Mouse (Mus musculus): ENCODE results near the gene Dnaic1.

Gene Dnaic1

GRCm38 (mm10) chr4:41636882-41637635, 67.5 kb downstream of the Dnaic1 start:
- DNase-seq = no peak

DNA sequence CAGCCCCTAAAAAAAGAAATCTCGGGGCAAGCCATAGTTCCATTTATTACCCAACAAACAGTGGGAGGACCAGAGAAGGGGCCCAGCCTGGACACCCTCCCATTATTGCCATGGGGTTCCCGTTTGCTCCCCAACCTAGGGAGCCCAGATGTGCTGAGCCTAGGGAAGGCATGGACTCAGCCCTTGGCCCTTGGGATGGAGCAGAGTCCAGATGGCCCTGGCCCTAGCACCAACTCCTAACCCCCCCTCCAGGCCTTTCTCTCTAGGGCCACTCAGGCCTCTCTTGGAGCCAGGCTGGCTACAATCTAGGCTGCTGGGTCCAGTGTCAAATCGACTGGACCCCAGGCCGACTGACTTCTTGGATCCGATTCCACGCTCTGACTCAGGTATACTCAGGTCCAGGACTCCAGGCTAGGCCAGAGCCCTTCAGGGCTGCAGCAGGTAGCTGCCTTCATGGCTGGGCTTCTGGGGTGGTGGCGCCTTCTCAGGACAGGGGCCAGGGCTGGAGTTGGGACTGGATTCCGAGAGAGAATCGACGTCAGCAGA, 68.7 kb downstream of the Dnaic1 start:
- no peak for DNase-seq

- no peak for DNase-seq
Observed at GRCm38 (mm10) chr4:41638828-41639213, 69.2 kb downstream of the Dnaic1 start.

DNA sequence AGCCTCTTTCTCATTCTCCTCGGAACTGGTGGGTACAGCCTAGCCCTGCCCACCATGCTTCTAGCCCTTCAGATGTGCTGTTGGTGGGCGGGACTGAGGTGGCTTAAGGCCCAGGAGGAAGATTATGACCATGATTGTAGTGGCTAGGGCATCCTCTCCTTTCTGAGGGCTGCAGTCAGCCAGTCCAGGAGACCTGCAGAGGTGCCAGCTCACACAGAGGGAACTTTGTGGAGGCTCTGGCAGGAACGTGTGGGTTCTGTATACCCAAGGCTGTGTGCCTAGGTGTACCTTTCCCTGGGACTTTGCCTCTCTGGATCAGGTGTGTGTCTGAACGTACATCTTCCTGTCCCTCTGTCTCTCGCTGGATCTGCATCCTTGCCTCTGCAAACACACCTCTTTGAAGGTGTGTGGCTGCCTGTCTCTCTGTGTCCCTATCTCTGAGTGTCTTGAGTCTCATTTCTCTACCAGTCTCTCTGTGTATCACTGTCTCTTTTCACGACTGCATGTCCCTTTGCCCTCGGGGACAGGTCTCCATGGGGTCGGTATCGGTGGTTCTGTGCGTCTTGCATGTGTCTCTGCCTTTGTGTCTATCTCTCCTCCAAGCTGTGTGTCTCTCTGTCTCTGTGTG, 69.8 kb downstream of the Dnaic1 start:
- DNase-seq = no peak

DNA sequence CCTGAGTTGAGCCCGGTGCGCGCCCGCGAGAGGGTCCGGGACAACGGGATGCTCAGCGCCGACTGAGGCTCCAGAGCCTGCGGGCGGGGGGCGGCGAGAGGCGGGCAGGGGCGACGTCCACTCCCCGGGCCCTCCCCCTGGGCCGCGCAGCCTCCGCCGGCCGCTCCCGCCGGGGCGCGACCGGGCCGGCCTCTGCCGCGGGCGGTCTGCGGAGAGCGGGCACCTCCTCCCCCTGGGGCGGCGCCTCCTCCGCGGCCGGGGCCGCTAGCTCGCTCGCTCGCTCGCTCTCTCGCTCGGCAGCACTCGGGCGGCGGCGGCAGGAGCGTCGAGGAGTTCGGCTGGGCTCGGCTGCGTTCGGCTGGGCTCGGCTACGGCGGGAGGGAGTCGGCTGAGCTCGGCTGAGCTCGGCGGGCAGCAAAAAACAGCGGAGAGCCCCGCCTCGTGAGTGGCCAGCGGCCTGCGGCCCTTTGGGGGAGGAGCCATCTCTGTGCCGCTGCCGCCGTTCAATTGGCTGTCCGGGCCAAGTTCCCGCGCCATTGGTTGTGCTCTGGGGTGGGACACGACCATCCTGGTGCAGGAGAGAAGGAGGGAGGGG, 70.4 kb downstream of the Dnaic1 start, which contains the start of gene Enho:
Gene Enho (minus strand): TSS at position 412 of the 595 bp plus-strand sequence.
- DNase-seq = peak; percentile 97

GRCm38 (mm10) chr4:41641199-41641822, 71.7 kb downstream of the Dnaic1 start:
- DNase-seq = no peak

GRCm38 (mm10) chr4:41645488-41645887, 75.9 kb downstream of the Dnaic1 start:
- DNase-seq = peak; percentile 47

DNA sequence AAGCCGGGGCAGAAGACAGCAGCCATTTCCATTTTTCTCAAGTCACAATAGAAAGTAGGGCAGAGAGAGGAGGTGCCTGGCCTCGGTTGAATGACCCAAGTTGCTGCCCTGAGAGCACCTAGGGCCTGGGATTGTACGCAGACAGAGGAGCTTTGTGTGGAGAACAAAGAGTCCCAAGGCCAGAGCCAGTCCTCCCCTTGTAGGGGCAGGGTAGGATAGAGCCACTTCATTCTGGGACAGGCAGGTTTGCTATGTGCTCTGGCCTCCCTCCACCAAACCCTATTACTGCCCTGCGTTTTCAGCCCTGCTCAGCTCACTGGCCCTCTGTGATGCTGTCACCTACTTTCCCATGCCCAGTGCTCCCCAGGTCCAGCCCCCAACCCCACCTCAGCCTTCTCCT, 78.6 kb downstream of the Dnaic1 start:
- no peak for DNase-seq

DNA sequence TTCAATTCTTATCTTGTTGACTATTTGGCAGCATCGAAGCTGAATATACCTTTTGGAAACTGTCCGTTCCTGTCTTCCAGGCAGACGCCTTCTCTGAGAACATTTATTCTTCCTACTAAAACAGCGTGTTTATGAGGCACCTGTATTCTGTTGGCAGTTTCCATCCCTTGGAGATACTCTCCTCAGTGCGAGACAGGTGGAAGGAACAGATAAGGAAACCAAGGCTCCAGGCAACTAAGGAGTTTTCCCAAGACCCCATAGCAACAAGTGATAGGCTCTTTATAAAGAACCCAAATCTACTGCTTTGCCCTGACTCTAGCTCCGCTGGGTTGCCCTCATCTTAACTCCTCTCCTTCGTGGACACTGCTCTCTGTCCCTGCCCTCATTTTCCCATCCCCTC, 79.1 kb downstream of the Dnaic1 start:
- no peak for DNase-seq

DNA sequence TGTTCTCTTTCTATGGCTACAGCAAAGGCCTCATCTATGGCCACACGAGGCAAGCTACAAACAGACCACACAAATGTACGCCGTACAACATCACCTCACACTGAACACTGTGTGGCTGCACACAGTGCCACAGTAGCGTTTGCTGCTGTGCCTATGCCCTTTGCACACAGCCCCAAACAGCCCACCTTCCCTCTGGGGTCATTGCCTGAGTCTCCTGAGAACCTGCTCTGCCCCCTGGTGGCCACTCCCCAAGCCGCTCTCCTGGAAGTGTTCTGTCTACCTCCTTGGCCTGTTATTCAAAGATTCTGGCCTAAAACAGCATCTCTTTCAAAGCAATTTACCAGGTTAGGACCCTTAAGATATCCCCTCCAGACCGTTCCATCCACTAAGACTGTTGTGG, 83.7 kb downstream of the Dnaic1 start:
- peak; percentile 83 for DNase-seq

GRCm38 (mm10) chr4:41653730-41654129, 84.2 kb downstream of the Dnaic1 start:
- DNase-seq = no peak

DNA sequence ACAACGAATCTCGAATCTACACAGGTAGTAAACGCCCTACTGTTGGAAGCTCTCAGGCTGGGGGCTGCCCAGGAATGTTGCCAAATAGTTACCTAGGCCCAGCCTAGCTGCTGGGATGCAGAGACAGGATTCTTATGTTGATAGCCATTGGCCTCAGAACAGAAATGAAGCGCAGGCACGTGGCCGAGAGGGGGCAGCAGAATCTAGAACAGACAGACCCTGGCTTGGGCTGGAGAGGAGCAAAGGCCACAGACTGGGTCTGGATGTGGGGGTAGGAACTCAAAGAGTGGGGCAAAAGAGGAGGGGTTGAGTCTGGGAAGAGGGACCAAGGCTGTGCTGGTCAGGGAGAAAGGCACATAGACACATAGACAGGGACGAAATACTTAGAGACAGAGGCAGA, 84.6 kb downstream of the Dnaic1 start:
- peak; percentile 74 for DNase-seq

DNA sequence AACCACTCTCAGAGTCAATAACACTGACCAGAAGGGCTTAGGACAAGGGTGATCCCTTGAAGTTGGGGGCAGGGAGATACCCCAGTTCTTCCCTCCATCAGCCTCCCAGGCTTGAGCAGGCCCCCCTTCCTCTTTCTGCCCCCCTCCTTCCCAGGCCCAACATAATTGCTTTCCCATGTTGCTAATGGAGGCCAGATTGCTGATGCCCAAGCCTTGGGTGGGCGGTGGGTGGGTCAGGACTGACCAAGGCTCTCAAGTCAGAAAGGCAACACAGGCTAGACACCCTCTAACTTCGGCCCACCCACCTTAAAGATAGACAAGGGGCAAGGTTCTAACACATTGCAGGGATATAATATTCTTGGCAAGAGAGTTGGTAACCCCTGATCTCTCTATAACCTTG, 86.0 kb downstream of the Dnaic1 start:
- DNase-seq = no peak

DNA sequence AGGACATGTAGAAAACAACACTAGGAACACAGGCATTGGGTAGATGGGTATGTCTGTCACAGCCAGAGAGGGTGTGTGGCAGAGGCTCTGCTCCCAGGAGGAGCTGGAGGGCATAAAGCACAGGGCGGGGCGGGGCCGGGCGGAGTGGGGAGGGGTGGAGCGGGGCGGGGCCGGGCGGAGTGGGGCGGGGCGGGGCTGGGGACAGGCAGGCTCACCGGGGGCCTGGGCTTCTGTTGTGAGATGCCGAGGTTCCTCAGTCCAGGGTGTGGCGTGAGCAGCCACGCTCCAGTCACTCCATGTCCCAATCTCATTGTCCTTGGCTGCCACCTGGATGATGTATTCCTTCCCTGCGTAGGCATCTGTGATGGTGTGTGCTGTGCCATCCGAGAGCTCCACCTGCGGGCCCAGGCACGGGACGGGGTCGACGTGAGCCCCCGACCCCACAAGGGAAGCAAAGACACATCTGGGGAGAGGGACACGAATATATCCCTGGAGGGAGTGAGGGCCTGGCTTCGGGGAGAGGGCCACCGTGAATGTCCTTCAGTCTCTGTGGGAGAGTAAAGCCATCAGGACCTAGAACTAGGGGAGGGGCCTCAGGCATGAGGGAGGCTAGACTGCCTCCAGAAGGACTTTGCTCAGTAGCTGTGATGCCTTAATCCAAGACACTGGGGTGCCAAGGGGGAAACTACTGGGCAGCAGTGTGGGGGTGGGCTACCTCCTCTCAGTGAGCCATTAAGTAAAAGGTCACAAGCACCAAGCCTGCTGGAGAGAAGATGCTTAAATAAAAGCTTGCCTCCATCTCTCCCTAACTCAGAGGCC, 89.2 kb downstream of the Dnaic1 start:
- no peak for DNase-seq

DNA sequence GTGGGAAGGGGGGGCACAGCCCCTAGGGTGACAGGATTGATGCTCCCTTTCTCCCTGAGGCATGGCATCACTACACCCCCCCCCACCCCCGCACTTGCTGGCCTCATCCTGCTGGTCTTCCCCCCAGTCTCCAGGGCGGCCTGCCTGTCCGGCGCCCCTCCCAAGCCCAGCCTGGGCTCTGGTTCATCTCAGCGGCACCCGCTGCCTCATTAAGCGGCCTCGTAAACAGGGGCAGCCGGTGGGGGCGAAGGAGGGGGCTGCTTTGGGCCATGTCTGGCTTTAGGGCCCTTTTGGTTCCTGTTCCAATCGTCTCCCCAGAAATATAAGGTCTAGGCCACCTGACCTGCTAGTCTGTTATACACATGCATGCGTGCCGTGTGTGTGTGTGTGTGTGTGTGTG, 90.0 kb downstream of the Dnaic1 start:
- DNase-seq = no peak

GRCm38 (mm10) chr4:41660851-41661430, 91.4 kb downstream of the Dnaic1 start:
- no peak for DNase-seq

DNA sequence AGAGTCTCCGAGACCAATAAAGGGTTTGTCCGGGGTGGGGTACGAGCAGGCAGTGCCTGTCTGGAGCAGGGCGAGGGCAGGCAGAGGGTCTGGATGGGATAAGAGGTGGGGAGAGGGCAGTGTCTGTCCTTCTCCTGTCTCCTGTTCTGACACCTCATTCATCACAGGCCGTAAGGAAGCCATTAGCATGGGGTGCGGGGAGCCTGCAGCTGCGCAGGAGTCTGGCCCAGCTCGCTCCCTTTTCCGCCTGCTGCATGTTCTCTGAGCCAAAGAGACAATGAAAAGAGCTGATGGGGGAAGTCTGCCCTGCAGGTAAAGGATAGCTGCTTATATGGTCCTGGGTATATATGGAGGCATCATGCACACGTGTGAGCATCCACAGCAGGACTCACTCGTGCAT, 93.1 kb downstream of the Dnaic1 start:
- DNase-seq = no peak

DNA sequence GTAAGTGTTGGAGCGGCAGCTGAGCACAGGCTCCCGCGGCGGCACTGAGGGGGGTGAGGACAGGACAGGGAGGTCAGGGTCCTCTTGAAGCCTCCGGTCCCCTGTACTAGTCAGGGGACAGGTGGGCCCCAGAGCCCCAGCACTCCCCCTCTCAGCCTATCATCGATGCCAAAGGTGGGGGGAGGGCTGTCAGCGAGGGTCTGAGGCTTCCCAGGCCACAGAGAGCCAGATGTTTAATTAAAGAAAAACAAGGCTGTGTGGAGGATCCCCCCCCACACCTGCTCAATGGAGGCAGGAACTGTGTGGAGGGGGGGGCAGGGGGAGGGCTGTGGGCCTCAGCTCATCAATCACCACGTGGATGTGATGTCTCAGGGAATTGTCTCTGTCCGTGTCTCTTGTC, 94.0 kb downstream of the Dnaic1 start:
- DNase-seq = no peak

DNA sequence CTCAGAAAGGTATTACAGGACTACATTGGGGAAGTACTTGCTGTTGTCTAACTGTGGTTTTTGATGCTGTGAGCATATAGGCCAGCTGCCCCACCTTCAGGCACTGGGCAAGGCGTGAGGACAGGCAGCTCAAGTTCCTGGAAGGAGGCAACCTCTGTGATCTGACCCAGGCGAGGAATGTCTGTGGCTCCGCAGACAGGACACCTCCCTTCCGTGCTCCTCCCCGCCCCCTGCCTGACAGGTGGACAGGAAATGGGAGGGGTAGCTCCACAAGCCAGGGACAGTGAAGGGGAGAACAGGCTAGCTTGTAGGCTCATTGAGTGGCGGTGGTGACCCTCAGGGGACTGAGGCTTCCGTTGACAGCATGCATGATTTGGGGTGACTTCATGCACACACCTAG, 95.0 kb downstream of the Dnaic1 start:
- no peak for DNase-seq

GRCm38 (mm10) chr4:41665009-41665675, 95.6 kb downstream of the Dnaic1 start:
- no peak for DNase-seq

- DNase-seq = no peak
Observed at GRCm38 (mm10) chr4:41666646-41667045, 97.1 kb downstream of the Dnaic1 start.

DNA sequence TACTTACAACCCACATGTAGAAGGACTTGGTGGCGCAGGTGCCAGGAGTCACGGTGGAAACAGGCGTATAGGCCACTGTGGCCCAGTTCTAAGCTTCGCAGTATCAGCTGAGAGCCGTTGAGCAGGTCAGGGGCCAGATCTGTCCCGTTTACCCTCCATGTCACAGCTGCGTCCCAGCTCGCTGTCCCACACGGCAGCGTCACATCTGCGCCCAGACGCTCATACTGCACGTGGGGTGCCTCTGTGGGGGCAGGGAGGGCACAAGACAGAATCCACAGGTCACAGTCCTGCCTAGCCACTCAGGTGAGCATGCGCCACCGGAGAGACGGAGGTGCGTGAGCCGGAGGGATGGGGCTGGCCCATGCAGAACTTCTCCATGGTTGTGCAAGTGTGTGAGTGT, 101.3 kb downstream of the Dnaic1 start:
- no peak for DNase-seq
